Mouse (Mus musculus): ENCODE measurements at regions not wholly inside any gene's neighbourhood (a gene's known extent, or its start where the extent isn't known, plus 50 kb on each side); places are given as distances from the start of the nearest gene placed in this dataset.
A peak's percentile ranks its signal among the peaks of the same experiment; 100 is the strongest.

- no peak for DNase-seq (ENCODE audit: extremely low spot score in 1 of 2, low spot score in 1 of 2)
These were observed 138.6 kb downstream of the Ackr3 start for GRCm38 (mm10) chr1:90342346-90342745.

- no peak for DNase-seq (ENCODE audit: extremely low spot score in 1 of 2, low spot score in 1 of 2)
These were observed 139.7 kb downstream of the Ackr3 start for GRCm38 (mm10) chr1:90343492-90343891.

GRCm38 (mm10) chr1:90347032-90347431 lies 143.3 kb downstream of the Ackr3 start:
- peak in 1 of 2 experiments; percentile 50 for DNase-seq (ENCODE audit: extremely low spot score in 1 of 2, low spot score in 1 of 2)

GRCm38 (mm10) chr1:90349611-90350010 lies 145.8 kb downstream of the Ackr3 start:
- DNase-seq (ENCODE audit: extremely low spot score in 1 of 2, low spot score in 1 of 2) = peak in 1 of 2 experiments; percentile 22

GRCm38 (mm10) chr1:90353325-90353724 lies 149.5 kb downstream of the Ackr3 start:
- DNase-seq (ENCODE audit: extremely low spot score in 1 of 2, low spot score in 1 of 2) = no peak

GRCm38 (mm10) chr1:90356567-90356966 lies 152.8 kb downstream of the Ackr3 start:
- peak in 1 of 2 experiments; percentile 20 for DNase-seq (ENCODE audit: extremely low spot score in 1 of 2, low spot score in 1 of 2)

- DNase-seq (ENCODE audit: extremely low spot score in 1 of 2, low spot score in 1 of 2) = no peak
These were observed 153.6 kb downstream of the Ackr3 start for GRCm38 (mm10) chr1:90357391-90357790.

GRCm38 (mm10) chr1:90358971-90359370 lies 155.2 kb downstream of the Ackr3 start:
- no peak for DNase-seq (ENCODE audit: extremely low spot score in 1 of 2, low spot score in 1 of 2)

- no peak for DNase-seq (ENCODE audit: extremely low spot score in 1 of 2, low spot score in 1 of 2)
These were observed 156.3 kb downstream of the Ackr3 start for GRCm38 (mm10) chr1:90360065-90360464.

- DNase-seq (ENCODE audit: extremely low spot score in 1 of 2, low spot score in 1 of 2) = no peak
These were observed 160.7 kb downstream of the Ackr3 start for GRCm38 (mm10) chr1:90364444-90364843.

GRCm38 (mm10) chr1:90368581-90368980 lies 164.8 kb downstream of the Ackr3 start:
- DNase-seq (ENCODE audit: extremely low spot score in 1 of 2, low spot score in 1 of 2) = no peak

GRCm38 (mm10) chr1:90369287-90369686 lies 165.5 kb downstream of the Ackr3 start:
- DNase-seq (ENCODE audit: extremely low spot score in 1 of 2, low spot score in 1 of 2) = no peak

GRCm38 (mm10) chr1:90370766-90371165 lies 167.0 kb downstream of the Ackr3 start:
- DNase-seq (ENCODE audit: extremely low spot score in 1 of 2, low spot score in 1 of 2) = no peak

- DNase-seq (ENCODE audit: extremely low spot score in 1 of 2, low spot score in 1 of 2) = no peak
These were observed 169.2 kb downstream of the Ackr3 start for GRCm38 (mm10) chr1:90373001-90373400.

- DNase-seq (ENCODE audit: extremely low spot score in 1 of 2, low spot score in 1 of 2) = no peak
These were observed 170.7 kb downstream of the Ackr3 start for GRCm38 (mm10) chr1:90374517-90374916.

- no peak for DNase-seq (ENCODE audit: extremely low spot score in 1 of 2, low spot score in 1 of 2)
These were observed 176.4 kb downstream of the Ackr3 start for GRCm38 (mm10) chr1:90380034-90380705.

- no peak for DNase-seq (ENCODE audit: extremely low spot score in 1 of 2, low spot score in 1 of 2)
These were observed 179.2 kb downstream of the Ackr3 start for GRCm38 (mm10) chr1:90382941-90383470.

- DNase-seq (ENCODE audit: extremely low spot score in 1 of 2, low spot score in 1 of 2) = no peak
These were observed 181.2 kb downstream of the Ackr3 start for GRCm38 (mm10) chr1:90385024-90385423.

GRCm38 (mm10) chr1:90386792-90387191 lies 183.0 kb downstream of the Ackr3 start:
- DNase-seq (ENCODE audit: extremely low spot score in 1 of 2, low spot score in 1 of 2) = no peak

GRCm38 (mm10) chr1:90390422-90390821 lies 186.6 kb downstream of the Ackr3 start:
- DNase-seq (ENCODE audit: extremely low spot score in 1 of 2, low spot score in 1 of 2) = no peak

GRCm38 (mm10) chr1:90393861-90394260 lies 190.1 kb downstream of the Ackr3 start:
- no peak for DNase-seq (ENCODE audit: extremely low spot score in 1 of 2, low spot score in 1 of 2)

- DNase-seq (ENCODE audit: extremely low spot score in 1 of 2, low spot score in 1 of 2) = no peak
These were observed 191.7 kb downstream of the Ackr3 start for GRCm38 (mm10) chr1:90395331-90396016.
